Mouse (Mus musculus) forebrain, embryonic 13.5 days (tissue): ENCODE results near the gene Wars2. TPM values are rescaled to one million over a fixed set of nuclear protein-coding genes. Genes with fewer than 3 reads are reported as not detected.

Experiments used
- ATAC-seq: fragments of 200-750 bp; cut with Nextera tagmentation; 2 replicates; pipeline ENCODE4 v1.8.0; 2017
- H3K27ac ChIP-seq: fragments of 300-500 bp; sonication (generic); 2 replicates; pipeline ENCODE4 v1.5.1; 2015; ENCODE audit warnings: inconsistent platforms, mild to moderate bottlenecking, moderate library complexity
- H3K27me3 ChIP-seq: fragments of 300-500 bp; sonication (generic); 2 replicates; pipeline ENCODE4 v1.6.1; 2015; ENCODE audit warnings: mild to moderate bottlenecking, inconsistent platforms
- H3K36me3 ChIP-seq: fragments of 300-500 bp; sonication (generic); 2 replicates; pipeline ENCODE4 v1.6.1; 2015; ENCODE audit warnings: mild to moderate bottlenecking, inconsistent platforms; ENCODE audit not compliant: poor library complexity, severe bottlenecking
- H3K4me1 ChIP-seq: fragments of 300-500 bp; sonication (generic); 2 replicates; pipeline ENCODE4 v1.6.1; 2015; ENCODE audit warnings: inconsistent platforms
- H3K4me2 ChIP-seq: fragments of 300-500 bp; sonication (generic); 2 replicates; pipeline ENCODE4 v1.6.1; 2015; ENCODE audit warnings: inconsistent platforms, mild to moderate bottlenecking, moderate library complexity
- H3K4me3 ChIP-seq: fragments of 300-500 bp; sonication (generic); 2 replicates; pipeline ENCODE4 v1.5.1; 2015; ENCODE audit warnings: mild to moderate bottlenecking, inconsistent platforms
- H3K9ac ChIP-seq: fragments of 300-500 bp; sonication (generic); 2 replicates; pipeline ENCODE4 v1.6.1; 2015; ENCODE audit warnings: mild to moderate bottlenecking, inconsistent platforms
- H3K9me3 ChIP-seq: fragments of 300-500 bp; sonication (generic); replicated peaks from 2 replicates; pipeline ENCODE4 v1.6.1; 2016; ENCODE audit warnings: inconsistent platforms
- WGBS: fragments of 180-500 bp; shearing (Covaris S2); methylation state at CpG from one replicate; pipeline ENCODE4 v1.1.7; 2015; 5-methylcytosine and 5-hydroxymethylcytosine counted together
- polyA plus RNA-seq: library from polyadenylated mRNA; unstranded; fragments of >200 nt; fragmentation: Nextera tagmentation; extraction: Ambion mirVana; gene quantifications from 2 replicates; pipeline ENCODE4 v1.2.1, GENCODE M21; 2015

Wars2 gene
- polyA plus RNA-seq, 1 experiment from 2014 or later = 6.4 TPM

DNA sequence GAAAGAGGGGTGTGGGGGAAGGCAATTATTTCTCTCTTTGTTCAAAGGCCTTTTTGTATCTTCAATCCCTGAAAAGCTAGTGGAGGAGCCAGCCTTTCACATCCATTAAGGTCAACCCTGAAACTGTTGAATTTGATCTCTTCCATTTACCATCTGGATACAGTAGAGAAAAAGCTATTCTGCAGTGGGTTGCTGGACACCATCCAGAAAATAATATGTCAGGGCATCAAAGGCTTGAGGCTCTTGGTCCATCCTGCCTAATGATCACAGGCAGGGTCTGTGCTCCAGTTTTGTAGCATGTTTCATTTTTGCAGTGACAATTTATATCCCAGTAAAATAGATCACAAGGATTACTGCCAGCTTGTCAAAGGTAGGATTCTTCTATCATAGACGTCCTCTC, 16.1 kb downstream of the Wars2 start:
- 30% methylated on average over 1 of the region's 1 CpGs for WGBS
- Histone ChIP-seq H3K4me1 (peaks cover 18% of the 10 kb centered on the region), H3K9me3 (peaks cover 9% of the 10 kb centered on the region; the same call in 1 of the 2 replicates), H3K4me2 (no peak overlapping the region), H3K27ac (no peak overlapping the region), H3K9ac (no peak overlapping the region), H3K36me3 (no peaks in the 10 kb centered on the region), H3K27me3 (no peaks in the 10 kb centered on the region), H3K4me3 (no peak overlapping the region)
- peak; percentile 66; the same call in 1 of the 2 replicates for ATAC-seq

DNA sequence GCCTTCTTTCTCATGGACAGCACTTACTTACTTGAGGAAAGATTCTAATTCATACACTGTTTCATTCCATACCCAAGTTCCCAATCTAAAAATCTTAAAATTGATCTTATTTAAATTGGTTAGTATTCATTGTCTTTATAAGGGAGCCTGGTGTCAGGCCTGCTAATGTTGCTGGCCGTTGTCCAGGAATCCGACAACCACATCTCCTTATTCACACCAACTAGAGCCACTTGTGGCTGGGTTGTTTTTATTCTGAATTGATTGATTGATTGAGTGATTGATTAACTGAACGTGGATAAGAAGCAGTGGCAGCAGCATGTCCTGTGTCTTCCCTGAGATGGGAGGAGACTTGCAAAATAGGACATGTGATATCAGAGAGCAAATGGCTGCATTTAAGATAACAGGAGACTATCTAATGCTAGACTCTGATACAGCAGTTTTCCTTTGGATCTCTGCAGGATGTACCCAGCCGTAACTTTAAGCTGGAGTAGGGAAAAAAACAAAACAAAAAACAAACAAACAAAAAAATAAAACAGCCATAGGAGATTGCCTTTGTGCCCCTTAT, 16.7 kb downstream of the Wars2 start:
- peaks cover 18% of the 10 kb centered on the region for H3K4me1 ChIP-seq
- no peak overlapping the region for H3K4me2 ChIP-seq
- WGBS = 49% methylated on average over 4 of the region's 4 CpGs
- no peak overlapping the region for H3K4me3 ChIP-seq
- no peak overlapping the region for H3K9ac ChIP-seq
- H3K27ac ChIP-seq = no peak overlapping the region
- no peaks in the 10 kb centered on the region for H3K36me3 ChIP-seq
- H3K27me3 ChIP-seq = no peaks in the 10 kb centered on the region
- ATAC-seq = peak; percentile 45; the same call in 1 of the 2 replicates
- peaks cover 9% of the 10 kb centered on the region; the same call in 1 of the 2 replicates for H3K9me3 ChIP-seq

GRCm38 (mm10) chr3:99160016-99160415, 19.1 kb downstream of the Wars2 start:
- Histone ChIP-seq H3K36me3 (no peaks in the 10 kb centered on the region), H3K27ac (no peak overlapping the region), H3K27me3 (no peaks in the 10 kb centered on the region), H3K4me1 (peaks cover 18% of the 10 kb centered on the region), H3K9me3 (peaks cover 9% of the 10 kb centered on the region; the same call in 1 of the 2 replicates), H3K9ac (no peak overlapping the region), H3K4me2 (no peak overlapping the region), H3K4me3 (no peak overlapping the region)
- WGBS = 87% methylated on average over 3 of the region's 3 CpGs
- no peak for ATAC-seq

DNA sequence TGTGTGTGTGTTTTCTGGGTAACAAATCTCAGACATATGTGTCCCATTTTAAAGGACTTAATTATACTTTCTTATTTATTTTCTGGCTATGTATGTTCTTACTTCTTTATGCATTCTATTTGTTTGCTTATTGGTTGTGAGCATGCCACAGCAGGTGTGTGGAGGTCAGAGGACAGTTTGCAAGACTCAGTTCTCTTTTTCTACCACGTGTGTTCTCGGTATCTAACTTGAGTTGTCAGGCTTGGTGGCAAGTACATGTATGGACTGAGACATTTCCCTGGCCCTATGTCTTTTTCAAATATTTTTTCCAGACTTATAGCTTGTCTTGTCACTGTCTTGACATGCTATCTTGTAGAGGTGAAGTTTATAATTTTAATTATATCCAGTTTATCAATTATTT, 21.3 kb downstream of the Wars2 start:
- H3K9ac ChIP-seq = no peak overlapping the region
- H3K9me3 ChIP-seq = peaks cover 9% of the 10 kb centered on the region; the same call in 1 of the 2 replicates
- peaks cover 9% of the 10 kb centered on the region for H3K4me1 ChIP-seq
- WGBS = 92% methylated on average over 2 of the region's 2 CpGs
- ATAC-seq = no peak
- no peak overlapping the region for H3K4me2 ChIP-seq
- H3K36me3 ChIP-seq = no peaks in the 10 kb centered on the region
- H3K27me3 ChIP-seq = no peaks in the 10 kb centered on the region
- no peak overlapping the region for H3K4me3 ChIP-seq
- no peak overlapping the region for H3K27ac ChIP-seq

GRCm38 (mm10) chr3:99167734-99168133, 26.9 kb downstream of the Wars2 start:
- H3K4me1 ChIP-seq = no peaks in the 10 kb centered on the region
- H3K36me3 ChIP-seq = no peaks in the 10 kb centered on the region
- 65% methylated on average over 4 of the region's 4 CpGs for whole genome bisulfite sequencing
- H3K4me3 ChIP-seq = no peak overlapping the region
- no peak overlapping the region for H3K4me2 ChIP-seq
- ATAC-seq = no peak
- H3K27ac ChIP-seq = no peak overlapping the region
- H3K27me3 ChIP-seq = no peaks in the 10 kb centered on the region
- H3K9ac ChIP-seq = no peak overlapping the region
- no peaks in the 10 kb centered on the region for H3K9me3 ChIP-seq

DNA sequence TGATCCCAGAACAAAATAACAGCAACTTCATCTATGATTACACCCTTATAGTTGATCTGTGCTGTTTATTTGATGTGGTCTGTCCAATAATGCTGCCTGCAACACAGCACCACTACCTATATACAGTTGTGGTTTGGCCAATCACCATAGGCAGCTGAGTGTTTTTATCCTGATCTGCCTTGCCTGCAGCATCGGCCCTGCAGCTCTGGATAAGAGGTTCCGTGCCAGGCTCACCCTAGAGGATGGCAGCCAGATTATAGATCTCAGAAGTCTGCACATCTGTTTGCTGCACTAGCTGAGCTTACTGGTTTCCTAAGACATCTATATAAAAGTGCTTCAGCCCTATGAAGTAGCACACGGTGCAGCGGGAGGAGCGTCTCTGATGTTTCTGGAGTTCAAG, 32.3 kb downstream of the Wars2 start:
- ATAC-seq = no peak
- no peaks in the 10 kb centered on the region for H3K36me3 ChIP-seq
- H3K4me1 ChIP-seq = no peaks in the 10 kb centered on the region
- H3K9ac ChIP-seq = no peak overlapping the region
- H3K9me3 ChIP-seq = no peaks in the 10 kb centered on the region
- 93% methylated on average over 5 of the region's 5 CpGs for WGBS
- H3K4me3 ChIP-seq = no peak overlapping the region
- H3K27me3 ChIP-seq = no peaks in the 10 kb centered on the region
- H3K27ac ChIP-seq = no peak overlapping the region
- no peak overlapping the region for H3K4me2 ChIP-seq

DNA sequence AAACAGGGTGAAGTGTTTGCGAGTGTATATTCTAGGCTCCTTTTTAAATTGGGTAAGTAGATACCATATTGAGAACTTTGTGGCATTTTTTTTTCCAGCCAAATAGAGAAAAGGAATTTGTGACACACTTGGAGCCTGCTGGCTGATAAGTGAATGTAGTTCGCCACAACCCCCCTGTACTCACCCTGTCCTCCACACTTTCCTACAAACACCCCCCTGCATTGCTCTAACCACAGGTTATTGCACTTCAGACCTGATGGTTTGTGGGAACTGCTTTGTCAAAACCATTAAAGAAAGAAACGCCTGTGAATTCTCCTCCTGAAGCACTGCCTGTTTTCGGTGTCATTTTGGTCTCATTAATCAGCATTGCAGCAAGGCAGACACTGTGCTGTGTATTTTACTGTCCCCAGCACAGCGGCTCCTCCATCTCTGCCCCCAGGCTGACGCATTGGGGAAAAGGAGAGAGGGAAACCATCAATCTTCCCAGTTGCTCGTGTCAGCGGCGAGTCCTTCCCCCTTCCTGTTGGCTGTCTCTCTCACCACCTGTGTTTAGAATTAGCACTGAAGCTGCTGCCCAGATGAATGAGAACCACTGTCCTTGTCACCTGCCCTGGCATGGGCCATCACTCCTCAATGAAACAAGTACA, 33.9 kb downstream of the Wars2 start:
- H3K4me2 ChIP-seq = no peak overlapping the region
- no peaks in the 10 kb centered on the region for H3K36me3 ChIP-seq
- H3K4me1 ChIP-seq = no peaks in the 10 kb centered on the region
- WGBS = 88% methylated on average over 9 of the region's 9 CpGs
- H3K4me3 ChIP-seq = no peak overlapping the region
- H3K27me3 ChIP-seq = no peaks in the 10 kb centered on the region
- no peaks in the 10 kb centered on the region for H3K9me3 ChIP-seq
- no peak overlapping the region for H3K27ac ChIP-seq
- no peak for ATAC-seq
- H3K9ac ChIP-seq = no peak overlapping the region

GRCm38 (mm10) chr3:99183355-99184016, 42.6 kb downstream of the Wars2 start:
- H3K27me3 ChIP-seq = no peaks in the 10 kb centered on the region

DNA sequence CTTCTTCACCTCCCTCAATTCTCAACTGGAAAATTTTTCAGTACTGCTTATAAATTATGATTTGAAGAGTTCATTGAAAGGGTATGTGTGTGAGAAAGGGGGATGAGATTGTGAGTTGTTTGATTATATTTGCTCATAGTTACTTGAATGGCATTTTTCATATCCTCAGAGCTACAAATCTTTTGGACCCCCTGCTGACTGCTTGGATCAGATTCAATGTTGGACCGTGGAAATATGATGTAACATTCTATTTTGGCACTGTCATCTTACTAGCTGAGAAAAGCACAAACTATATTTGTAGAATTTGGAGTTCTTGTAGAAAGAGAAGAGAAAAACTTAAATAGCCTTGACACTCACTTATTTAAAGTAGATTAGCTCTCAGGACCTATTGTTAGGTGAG, 43.5 kb downstream of the Wars2 start:
- Histone ChIP-seq H3K9ac (no peak overlapping the region), H3K27me3 (no peaks in the 10 kb centered on the region), H3K4me1 (no peaks in the 10 kb centered on the region), H3K27ac (no peak overlapping the region), H3K4me3 (no peak overlapping the region), H3K9me3 (no peaks in the 10 kb centered on the region), H3K4me2 (no peak overlapping the region), H3K36me3 (no peaks in the 10 kb centered on the region)
- 75% methylated on average over 1 of the region's 1 CpGs for WGBS
- no peak for ATAC-seq

More at GRCm38 (mm10) chr3:99183355-99184016, 42.6 kb downstream of the Wars2 start:
- Histone ChIP-seq H3K36me3 (no peaks in the 10 kb centered on the region), H3K4me1 (no peaks in the 10 kb centered on the region), H3K4me3 (no peak overlapping the region), H3K4me2 (no peak overlapping the region), H3K27ac (no peak overlapping the region), H3K9me3 (no peaks in the 10 kb centered on the region), H3K9ac (no peak overlapping the region)
- WGBS = 85% methylated on average over 17 of the region's 17 CpGs
- no peak for ATAC-seq

DNA sequence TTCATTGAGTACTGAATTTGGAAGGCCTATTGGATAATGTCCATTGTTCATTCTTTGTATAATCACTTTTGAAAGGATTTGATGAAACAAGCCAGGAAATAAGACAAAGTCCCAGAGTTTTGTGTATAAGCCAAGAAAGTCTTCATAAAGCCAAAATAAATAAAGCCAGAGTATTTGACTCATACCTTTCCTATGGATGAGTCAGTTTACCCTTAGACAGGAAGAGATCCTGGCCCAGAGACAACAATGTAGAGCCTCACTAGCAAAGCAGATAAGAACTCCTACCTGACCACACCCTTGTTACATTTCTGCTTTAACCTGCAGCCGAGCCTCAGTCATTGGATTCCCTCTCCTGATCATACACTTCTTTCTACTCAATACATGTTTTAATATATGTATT, 47.2 kb downstream of the Wars2 start:
- Histone ChIP-seq H3K27me3 (no peaks in the 10 kb centered on the region), H3K9ac (no peak overlapping the region), H3K9me3 (no peaks in the 10 kb centered on the region), H3K4me1 (no peaks in the 10 kb centered on the region), H3K27ac (no peak overlapping the region), H3K36me3 (no peaks in the 10 kb centered on the region), H3K4me3 (no peak overlapping the region), H3K4me2 (no peak overlapping the region)
- 87% methylated on average over 1 of the region's 1 CpGs for WGBS
- ATAC-seq = no peak

GRCm38 (mm10) chr3:99193576-99193975, 52.7 kb downstream of the Wars2 start:
- WGBS = 63% methylated on average over 4 of the region's 4 CpGs
- no peak for ATAC-seq
- Histone ChIP-seq H3K27ac (no peak overlapping the region), H3K27me3 (no peaks in the 10 kb centered on the region), H3K9ac (no peak overlapping the region), H3K4me1 (no peaks in the 10 kb centered on the region), H3K4me2 (no peak overlapping the region), H3K36me3 (no peaks in the 10 kb centered on the region), H3K4me3 (no peak overlapping the region), H3K9me3 (no peaks in the 10 kb centered on the region)

GRCm38 (mm10) chr3:99203331-99203730, 62.5 kb downstream of the Wars2 start:
- no peak overlapping the region for H3K9ac ChIP-seq
- no peaks in the 10 kb centered on the region for H3K9me3 ChIP-seq
- ATAC-seq = no peak

More at GRCm38 (mm10) chr3:99203331-99203730, 62.5 kb downstream of the Wars2 start:
- Histone ChIP-seq H3K36me3 (no peaks in the 10 kb centered on the region), H3K27ac (no peak overlapping the region), H3K4me1 (no peaks in the 10 kb centered on the region), H3K4me2 (no peak overlapping the region), H3K27me3 (no peaks in the 10 kb centered on the region), H3K4me3 (no peak overlapping the region)
